Mouse (Mus musculus) lung, postnatal 0 days (tissue): ENCODE results near the gene Ccdc74a.

Experiments
- CTCF ChIP-seq: IDR thresholded peaks from 2 replicates; pipeline ENCODE4 v1.5.1; 2016; ENCODE audit warnings: antibody characterized with exemption, mild to moderate bottlenecking
- EP300 ChIP-seq: IDR thresholded peaks from 2 replicates; pipeline ENCODE4 v1.6.1; 2016; ENCODE audit warnings: antibody characterized with exemption, mild to moderate bottlenecking, control low read depth

DNA sequence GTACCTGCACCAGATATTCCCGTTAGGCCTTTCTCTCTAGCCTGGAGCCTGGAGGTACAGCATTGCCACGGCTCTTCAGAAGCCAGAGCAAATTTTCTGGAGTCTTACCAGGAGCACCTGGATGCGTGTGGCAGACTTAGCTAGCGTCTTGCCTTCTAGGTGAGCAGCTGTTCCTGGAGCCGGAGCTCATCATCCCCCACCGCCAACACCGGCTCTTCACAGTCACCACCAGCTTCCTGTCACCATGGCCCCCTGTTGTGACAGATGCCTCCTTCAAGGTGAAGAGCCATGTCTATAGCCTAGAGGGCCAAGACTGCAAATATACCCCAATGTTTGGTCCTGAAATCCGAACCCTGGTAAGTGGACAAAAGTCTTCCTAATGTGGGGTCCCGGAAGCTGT lies 5.6 kb upstream of the Ccdc74a start:
- TF ChIP-seq EP300 (no peak), CTCF (no peak)
